Mouse (Mus musculus): ENCODE data around the gene Slc25a25. TPM values are rescaled to one million over a fixed set of nuclear protein-coding genes. Genes with fewer than 3 reads are reported as not detected.

The Slc25a25 gene
- polyA plus RNA-seq, 1 experiment, result 25.3 TPM

DNA sequence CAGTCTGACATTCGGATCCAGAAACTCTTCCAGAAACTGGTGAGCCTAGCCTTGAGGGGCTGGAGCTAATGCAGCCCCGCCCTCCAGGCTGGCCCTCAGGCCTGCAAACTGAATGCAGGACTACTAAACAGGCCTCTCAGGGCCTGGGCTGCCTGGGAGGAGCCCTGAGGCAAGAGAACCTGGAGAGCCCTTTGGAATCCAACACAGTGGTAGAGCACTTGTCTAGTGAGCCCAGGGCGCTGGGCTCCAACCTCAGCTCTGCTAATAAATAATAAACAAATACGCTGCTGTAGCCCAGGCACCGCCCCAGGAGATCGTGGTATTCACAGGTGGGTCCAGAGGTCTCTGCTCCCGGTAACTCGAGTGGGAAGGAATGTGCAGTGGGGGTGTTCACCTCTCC, 60.4 kb downstream of the Slc25a25 start:
- 94% methylated on average over 8 of the region's 8 CpGs for WGBS
- H3K27me3 ChIP-seq (ENCODE audit: control insufficient read depth, insufficient read depth, low read length), result no peaks in the 10 kb centered on the region; the same call in 1 of the 2 replicates
- H3K36me3 ChIP-seq (ENCODE audit: control insufficient read depth, insufficient read depth, low read length), result no peaks in the 10 kb centered on the region
- no peak for DNase-seq
- H3K4me1 ChIP-seq (replicated peaks; ENCODE audit: control insufficient read depth, insufficient read depth, low read length), result peaks cover 13% of the 10 kb centered on the region
- no peak overlapping the region for H3K27ac ChIP-seq (ENCODE audit: control insufficient read depth, insufficient read depth, low read length)
- TF ChIP-seq POLR2A (IDR thresholded peaks at IDR 0.05; ENCODE audit: control insufficient read depth, extremely low read depth, insufficient read depth, low read length, poor library complexity), result no peak
- no peak overlapping the region for H3K4me3 ChIP-seq (ENCODE audit: control insufficient read depth, insufficient read depth, low read length)

DNA sequence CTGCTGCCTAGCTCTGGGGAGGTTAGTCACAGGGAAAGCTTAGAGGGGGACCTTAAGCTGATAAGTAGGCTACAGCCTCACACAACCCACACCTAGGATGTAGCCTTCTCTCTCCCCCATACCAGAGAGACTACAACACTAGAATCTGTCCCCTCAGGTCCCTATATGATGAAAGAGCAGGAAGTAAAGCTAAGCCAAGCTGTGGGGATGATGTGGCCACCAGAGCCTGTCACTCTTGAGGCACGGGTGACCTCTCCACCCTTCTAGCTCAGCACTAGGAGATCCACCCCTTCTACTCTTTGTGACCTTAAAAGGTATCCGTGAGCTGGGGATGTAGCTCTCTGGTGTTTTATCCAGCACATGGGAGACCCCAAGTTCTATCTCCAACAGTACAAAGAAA, 62.1 kb downstream of the Slc25a25 start:
- 79% methylated on average over 2 of the region's 2 CpGs for WGBS
- Histone ChIP-seq H3K27me3 (ENCODE audit: control insufficient read depth, insufficient read depth, low read length) (no peaks in the 10 kb centered on the region; the same call in 1 of the 2 replicates), H3K27ac (ENCODE audit: control insufficient read depth, insufficient read depth, low read length) (no peak overlapping the region), H3K36me3 (ENCODE audit: control insufficient read depth, insufficient read depth, low read length) (no peaks in the 10 kb centered on the region), H3K4me1 (replicated peaks; ENCODE audit: control insufficient read depth, insufficient read depth, low read length) (peaks cover 7% of the 10 kb centered on the region), H3K4me3 (ENCODE audit: control insufficient read depth, insufficient read depth, low read length) (no peak overlapping the region)
- DNase-seq, result no peak
- TF ChIP-seq CTCF (IDR thresholded peaks at IDR 0.05; ENCODE audit: borderline replicate concordance, control insufficient read depth, extremely low read depth, insufficient read depth, low read length, poor library complexity) (no peak), POLR2A (IDR thresholded peaks at IDR 0.05; ENCODE audit: control insufficient read depth, extremely low read depth, insufficient read depth, low read length, poor library complexity) (no peak)

DNA sequence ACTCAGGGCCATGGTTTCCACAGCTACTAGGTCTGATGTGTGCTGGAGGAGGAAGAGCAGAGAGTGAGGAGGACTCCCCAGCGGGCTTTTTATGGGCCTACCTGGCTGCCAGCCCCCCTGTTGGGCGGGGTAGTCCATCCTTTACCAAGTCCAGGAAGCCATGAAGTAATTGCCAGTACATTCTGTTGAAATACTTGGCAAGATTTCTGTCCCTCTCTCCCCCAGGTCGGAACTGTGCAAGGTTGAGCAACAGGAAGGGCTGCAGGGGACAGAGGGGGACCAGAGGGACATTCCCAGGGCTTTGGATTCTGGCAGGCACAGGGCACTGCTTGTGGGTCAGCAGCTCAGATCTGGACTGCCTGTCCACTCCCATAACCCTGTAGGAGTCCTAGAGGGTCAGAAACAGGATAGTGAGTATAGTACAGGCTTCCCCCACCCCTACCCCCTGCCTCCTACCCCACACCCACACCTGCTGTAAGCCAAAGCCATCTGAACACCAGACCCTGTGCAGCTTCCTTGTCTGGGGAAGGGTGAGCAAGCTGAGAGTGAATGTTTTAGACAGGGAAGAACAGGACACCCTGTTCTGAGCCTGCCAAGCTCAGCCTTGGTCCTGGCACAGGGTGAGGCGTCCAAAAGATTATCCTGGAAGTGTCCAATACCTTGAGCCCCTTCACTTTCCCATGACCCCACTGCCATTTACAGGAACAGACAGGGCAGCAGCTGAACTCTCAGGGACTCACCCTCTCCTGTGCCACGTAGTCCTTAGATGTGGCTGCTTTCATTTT, 63.3 kb downstream of the Slc25a25 start, which contains the start of gene Lcn2:
TSS of gene Lcn2 (minus strand) at position 547 of the 785 bp plus-strand sequence.
- TF ChIP-seq POLR2A (IDR thresholded peaks at IDR 0.05; ENCODE audit: control insufficient read depth, extremely low read depth, insufficient read depth, low read length, poor library complexity), result no peak
- TF ChIP-seq CTCF (IDR thresholded peaks at IDR 0.05; ENCODE audit: borderline replicate concordance, control insufficient read depth, extremely low read depth, insufficient read depth, low read length, poor library complexity), result no peak
- Histone ChIP-seq H3K27ac (ENCODE audit: control insufficient read depth, insufficient read depth, low read length) (no peak within 1 kb of the TSS), H3K4me1 (replicated peaks; ENCODE audit: control insufficient read depth, insufficient read depth, low read length) (peaks cover 7% of the 10 kb centered on the region), H3K4me3 (ENCODE audit: control insufficient read depth, insufficient read depth, low read length) (no peak within 1 kb of the TSS), H3K36me3 (ENCODE audit: control insufficient read depth, insufficient read depth, low read length) (no peaks in the 10 kb centered on the region), H3K27me3 (ENCODE audit: control insufficient read depth, insufficient read depth, low read length) (no peaks in the 10 kb centered on the region; the same call in 1 of the 2 replicates)
- WGBS, result 64% methylated on average over 5 of the region's 5 CpGs
- no peak for DNase-seq

DNA sequence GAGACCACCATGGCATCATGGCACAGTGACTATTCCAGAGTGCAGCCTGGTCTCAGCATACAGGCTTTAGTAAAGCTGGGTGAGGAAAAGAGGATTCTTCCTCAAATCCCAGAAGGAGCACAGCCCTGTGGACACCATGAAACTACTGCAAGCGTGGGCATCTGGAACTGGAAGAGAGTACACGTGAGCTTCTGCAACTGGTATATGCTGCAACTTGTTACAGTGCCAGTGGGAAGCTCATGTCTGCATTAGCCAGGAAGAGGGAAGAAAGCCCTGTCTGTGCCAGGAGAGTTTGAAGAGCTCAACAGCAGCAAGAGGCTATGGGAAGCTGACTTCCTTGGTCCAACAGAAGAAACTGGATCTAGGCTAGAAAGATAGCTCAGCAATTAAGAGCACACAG, 68.6 kb downstream of the Slc25a25 start:
- no peak overlapping the region for H3K4me3 ChIP-seq (ENCODE audit: control insufficient read depth, insufficient read depth, low read length)
- H3K36me3 ChIP-seq (ENCODE audit: control insufficient read depth, insufficient read depth, low read length), result 0 out of 2 replicates have a peak, but pooled peaks cover 6% of the 10 kb centered on the region
- no peak for DNase-seq
- H3K27ac ChIP-seq (ENCODE audit: control insufficient read depth, insufficient read depth, low read length), result no peak overlapping the region
- H3K27me3 ChIP-seq (ENCODE audit: control insufficient read depth, insufficient read depth, low read length), result no peaks in the 10 kb centered on the region
- peaks cover 16% of the 10 kb centered on the region for H3K4me1 ChIP-seq (replicated peaks; ENCODE audit: control insufficient read depth, insufficient read depth, low read length)
- 88% methylated on average over 2 of the region's 2 CpGs for WGBS
- no peak for TF ChIP-seq POLR2A (IDR thresholded peaks at IDR 0.05; ENCODE audit: control insufficient read depth, extremely low read depth, insufficient read depth, low read length, poor library complexity)
- TF ChIP-seq CTCF (IDR thresholded peaks at IDR 0.05; ENCODE audit: borderline replicate concordance, control insufficient read depth, extremely low read depth, insufficient read depth, low read length, poor library complexity), result no peak

DNA sequence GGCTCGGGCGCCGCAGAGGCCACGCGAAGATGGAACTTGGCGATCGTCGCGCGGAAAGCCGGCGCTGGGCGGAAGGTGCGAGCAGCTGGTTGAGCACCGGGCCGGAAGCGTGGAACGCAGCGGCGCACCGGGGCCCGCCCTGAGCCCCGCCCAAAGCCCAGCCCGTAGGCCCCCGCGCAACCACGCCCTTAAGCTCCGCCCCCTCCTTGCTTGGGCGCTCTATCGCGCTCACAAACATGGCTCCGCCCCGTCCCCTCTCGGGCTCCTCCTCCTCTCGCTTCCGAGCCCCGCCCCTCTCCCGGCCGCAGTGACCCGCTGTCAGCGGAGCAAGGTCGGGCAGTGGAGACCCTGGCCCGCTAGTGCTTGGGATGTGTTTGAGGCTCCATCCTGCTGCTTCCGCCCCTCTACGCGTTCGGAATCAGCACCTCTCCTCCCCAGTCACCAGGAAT, 69.4 kb downstream of the Slc25a25 start, which contains the start of gene 1110008P14Rik:
TSS of gene 1110008P14Rik (minus strand) at position 164 of the 449 bp plus-strand sequence.
- Histone ChIP-seq H3K27ac (ENCODE audit: control insufficient read depth, insufficient read depth, low read length) (no peak within 1 kb of the TSS), H3K4me1 (replicated peaks; ENCODE audit: control insufficient read depth, insufficient read depth, low read length) (peaks cover 16% of the 10 kb centered on the region), H3K36me3 (ENCODE audit: control insufficient read depth, insufficient read depth, low read length) (peaks cover 9% of the 10 kb centered on the region), H3K4me3 (ENCODE audit: control insufficient read depth, insufficient read depth, low read length) (peak within 1 kb of the TSS; percentile 66), H3K27me3 (ENCODE audit: control insufficient read depth, insufficient read depth, low read length) (no peaks in the 10 kb centered on the region)
- under 1% methylated on average over 45 of the region's 47 CpGs for WGBS
- TF ChIP-seq CTCF (IDR thresholded peaks at IDR 0.05; ENCODE audit: borderline replicate concordance, control insufficient read depth, extremely low read depth, insufficient read depth, low read length, poor library complexity), result no peak
- TF ChIP-seq POLR2A (IDR thresholded peaks at IDR 0.05; ENCODE audit: control insufficient read depth, extremely low read depth, insufficient read depth, low read length, poor library complexity), result no peak
- peak; percentile 97 for DNase-seq

DNA sequence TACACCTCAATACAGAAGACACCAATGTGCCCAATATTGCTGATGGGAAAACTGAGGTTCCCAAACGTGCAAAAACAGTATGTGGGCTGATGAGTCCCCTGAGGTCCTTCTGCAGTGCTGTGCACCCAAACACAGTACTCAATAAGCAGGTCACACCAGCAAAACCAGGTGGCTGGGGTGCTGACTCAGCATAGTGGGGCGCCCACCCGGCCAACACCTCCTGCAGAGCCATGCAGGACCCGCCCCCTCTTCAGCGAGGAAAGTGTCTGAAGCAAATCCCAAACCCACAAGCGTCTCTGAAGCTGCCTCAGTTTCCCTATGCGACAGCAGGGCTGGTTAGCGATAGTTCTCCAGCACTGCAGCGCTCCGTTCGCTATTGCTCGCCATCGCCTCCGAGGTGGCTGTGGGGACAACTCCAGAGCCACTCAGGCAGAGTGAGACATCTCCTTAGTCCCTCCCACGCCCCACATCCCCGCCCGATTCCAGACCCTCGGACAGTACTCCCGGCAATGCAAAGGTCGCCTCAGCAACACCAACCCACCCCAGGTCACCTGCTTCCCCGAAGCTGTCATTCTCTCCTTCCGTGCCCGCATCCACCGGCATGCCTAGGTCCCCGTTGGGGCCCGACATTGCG, 70.0 kb downstream of the Slc25a25 start:
- Histone ChIP-seq H3K27me3 (ENCODE audit: control insufficient read depth, insufficient read depth, low read length) (no peaks in the 10 kb centered on the region), H3K4me1 (replicated peaks; ENCODE audit: control insufficient read depth, insufficient read depth, low read length) (peaks cover 16% of the 10 kb centered on the region), H3K27ac (ENCODE audit: control insufficient read depth, insufficient read depth, low read length) (no peak overlapping the region), H3K4me3 (ENCODE audit: control insufficient read depth, insufficient read depth, low read length) (peak overlapping the region; percentile 66), H3K36me3 (ENCODE audit: control insufficient read depth, insufficient read depth, low read length) (peaks cover 15% of the 10 kb centered on the region)
- peak; percentile 59 for DNase-seq
- TF ChIP-seq POLR2A (IDR thresholded peaks at IDR 0.05; ENCODE audit: control insufficient read depth, extremely low read depth, insufficient read depth, low read length, poor library complexity) (no peak), CTCF (IDR thresholded peaks at IDR 0.05; ENCODE audit: borderline replicate concordance, control insufficient read depth, extremely low read depth, insufficient read depth, low read length, poor library complexity) (no peak)
- WGBS, result 1% methylated on average over 27 of the region's 27 CpGs
